Mouse (Mus musculus): ENCODE data around the gene Gadd45a. TPM values are rescaled to one million over a fixed set of nuclear protein-coding genes. Genes with fewer than 3 reads are reported as not detected.

Gadd45a gene
- polyA plus RNA-seq, 1 experiment from 2014 or later, result 13.0 TPM

GRCm38 (mm10) chr6:67057991-67058696, 20.9 kb upstream of the Gadd45a start:
- Histone ChIP-seq H3K27ac (ENCODE audit: low read depth) (no peak overlapping the region), H3K9me3 (ENCODE audit: low read depth, low read length) (no peaks in the 10 kb centered on the region), H3K9ac (no peak overlapping the region), H3K4me3 (ENCODE audit: low read depth, low read length) (no peak overlapping the region), H3K4me2 (no peak overlapping the region), H3K27me3 (ENCODE audit: insufficient read depth, low read length) (no peaks in the 10 kb centered on the region), H3K4me1 (ENCODE audit: insufficient read depth) (0 out of 2 replicates have a peak, but pooled peaks cover 3% of the 10 kb centered on the region), H3K36me3 (ENCODE audit: insufficient read depth) (no peaks in the 10 kb centered on the region)
- WGBS, result 86% methylated on average over 7 of the region's 7 CpGs
- no peak for ATAC-seq (ENCODE audit: insufficient read depth)
- no peak for TF ChIP-seq CTCF (IDR thresholded peaks at IDR 0.05; ENCODE audit: low read depth)
- no peak for DNase-seq

GRCm38 (mm10) chr6:67057574-67057973, 20.3 kb upstream of the Gadd45a start:
- H3K4me2 ChIP-seq, result no peak overlapping the region
- H3K27ac ChIP-seq (ENCODE audit: low read depth), result 0 out of 2 replicates have a peak overlapping the region, but pooled peaks have one; percentile 8
- 86% methylated on average over 5 of the region's 5 CpGs for WGBS
- H3K4me3 ChIP-seq (ENCODE audit: low read depth, low read length), result no peak overlapping the region
- no peaks in the 10 kb centered on the region for H3K9me3 ChIP-seq (ENCODE audit: low read depth, low read length)
- no peaks in the 10 kb centered on the region for H3K36me3 ChIP-seq (ENCODE audit: insufficient read depth)
- no peaks in the 10 kb centered on the region for H3K27me3 ChIP-seq (ENCODE audit: insufficient read depth, low read length)
- no peak for TF ChIP-seq CTCF (IDR thresholded peaks at IDR 0.05; ENCODE audit: low read depth)
- H3K9ac ChIP-seq, result no peak overlapping the region
- DNase-seq (no peak), ATAC-seq (ENCODE audit: insufficient read depth) (no peak)
- 0 out of 2 replicates have a peak, but pooled peaks cover 3% of the 10 kb centered on the region for H3K4me1 ChIP-seq (ENCODE audit: insufficient read depth)

- H3K4me3 ChIP-seq (ENCODE audit: low read depth, low read length), result no peak overlapping the region
- no peak overlapping the region for H3K9ac ChIP-seq
- no peak for DNase-seq
- ATAC-seq (ENCODE audit: insufficient read depth), result no peak
- H3K4me1 ChIP-seq (ENCODE audit: insufficient read depth), result 0 out of 2 replicates have a peak, but pooled peaks cover 3% of the 10 kb centered on the region
- H3K4me2 ChIP-seq, result no peak overlapping the region
- H3K36me3 ChIP-seq (ENCODE audit: insufficient read depth), result no peaks in the 10 kb centered on the region
- 76% methylated on average over 3 of the region's 3 CpGs for WGBS
- no peaks in the 10 kb centered on the region for H3K9me3 ChIP-seq (ENCODE audit: low read depth, low read length)
- H3K27me3 ChIP-seq (ENCODE audit: insufficient read depth, low read length), result no peaks in the 10 kb centered on the region
- no peak for TF ChIP-seq CTCF (IDR thresholded peaks at IDR 0.05; ENCODE audit: low read depth)
- H3K27ac ChIP-seq (ENCODE audit: low read depth), result 0 out of 2 replicates have a peak overlapping the region, but pooled peaks have one; percentile 8
Observed at GRCm38 (mm10) chr6:67056889-67057564, 19.8 kb upstream of the Gadd45a start.

- Histone ChIP-seq H3K4me1 (ENCODE audit: insufficient read depth) (0 out of 2 replicates have a peak, but pooled peaks cover 3% of the 10 kb centered on the region), H3K9me3 (ENCODE audit: low read depth, low read length) (no peaks in the 10 kb centered on the region), H3K4me2 (no peak overlapping the region), H3K36me3 (ENCODE audit: insufficient read depth) (no peaks in the 10 kb centered on the region), H3K27ac (ENCODE audit: low read depth) (no peak overlapping the region), H3K27me3 (ENCODE audit: insufficient read depth, low read length) (no peaks in the 10 kb centered on the region), H3K4me3 (ENCODE audit: low read depth, low read length) (no peak overlapping the region), H3K9ac (no peak overlapping the region)
- no peak for ATAC-seq (ENCODE audit: insufficient read depth)
- no peak for DNase-seq
- no peak for TF ChIP-seq CTCF (IDR thresholded peaks at IDR 0.05; ENCODE audit: low read depth)
- 51% methylated on average over 15 of the region's 15 CpGs for WGBS
Observed at GRCm38 (mm10) chr6:67056108-67056888, 19.0 kb upstream of the Gadd45a start.

GRCm38 (mm10) chr6:67050063-67050462, 12.8 kb upstream of the Gadd45a start:
- Histone ChIP-seq H3K9ac (no peak overlapping the region), H3K4me1 (ENCODE audit: insufficient read depth) (0 out of 2 replicates have a peak, but pooled peaks cover 3% of the 10 kb centered on the region), H3K36me3 (ENCODE audit: insufficient read depth) (no peaks in the 10 kb centered on the region), H3K4me3 (ENCODE audit: low read depth, low read length) (no peak overlapping the region), H3K9me3 (ENCODE audit: low read depth, low read length) (no peaks in the 10 kb centered on the region), H3K27ac (ENCODE audit: low read depth) (0 out of 2 replicates have a peak overlapping the region, but pooled peaks have one; percentile 59), H3K27me3 (ENCODE audit: insufficient read depth, low read length) (no peaks in the 10 kb centered on the region), H3K4me2 (no peak overlapping the region)
- ATAC-seq (ENCODE audit: insufficient read depth) (no peak), DNase-seq (no peak)
- no peak for TF ChIP-seq CTCF (IDR thresholded peaks at IDR 0.05; ENCODE audit: low read depth)
- 48% methylated on average over 1 of the region's 1 CpGs for WGBS

- TF ChIP-seq CTCF (IDR thresholded peaks at IDR 0.05; ENCODE audit: low read depth), result no peak
- Histone ChIP-seq H3K27ac (ENCODE audit: low read depth) (peak overlapping the region; percentile 59; the same call in 1 of the 2 replicates), H3K4me2 (no peak overlapping the region), H3K9me3 (ENCODE audit: low read depth, low read length) (no peaks in the 10 kb centered on the region), H3K27me3 (ENCODE audit: insufficient read depth, low read length) (no peaks in the 10 kb centered on the region), H3K9ac (no peak overlapping the region), H3K4me1 (ENCODE audit: insufficient read depth) (0 out of 2 replicates have a peak, but pooled peaks cover 3% of the 10 kb centered on the region), H3K4me3 (ENCODE audit: low read depth, low read length) (no peak overlapping the region), H3K36me3 (ENCODE audit: insufficient read depth) (no peaks in the 10 kb centered on the region)
- DNase-seq (no peak), ATAC-seq (ENCODE audit: insufficient read depth) (peak; percentile 76)
- 29% methylated on average over 2 of the region's 2 CpGs for WGBS
Observed at GRCm38 (mm10) chr6:67049695-67050038, 12.4 kb upstream of the Gadd45a start.

All from lung, embryonic 14.5 days (tissue).